Mouse (Mus musculus) stomach, postnatal 0 days (tissue): ENCODE data around the gene Raf1. TPM values are rescaled to one million over a fixed set of nuclear protein-coding genes. Genes with fewer than 3 reads are reported as not detected.
A peak's percentile ranks its signal among the peaks of the same experiment; 100 is the strongest.

Experiments
- ATAC-seq: fragments of 200-750 bp; cut with Nextera tagmentation; 2 replicates; pipeline ENCODE4 v1.8.0; 2017; ENCODE audit not compliant: low FRiP score, low TSS enrichment
- DNase-seq: peaks from one replicate; pipeline ENCODE4 v3.0.0-alpha.2; 2016; ENCODE audit warnings: low spot score
- H3K27ac ChIP-seq: fragments of 300-500 bp; sonication (generic); replicated peaks from 2 replicates; pipeline ENCODE4 v1.5.1; 2014; ENCODE audit warnings: mild to moderate bottlenecking, control low read depth
- H3K27me3 ChIP-seq: fragments of 300-500 bp; sonication (generic); 2 replicates; pipeline ENCODE4 v1.6.1; 2014; ENCODE audit warnings: low read length; ENCODE audit not compliant: control insufficient read depth, insufficient read depth
- H3K36me3 ChIP-seq: fragments of 300-500 bp; sonication (generic); 2 replicates; pipeline ENCODE4 v1.6.1; 2014; ENCODE audit warnings: low read length, mixed read lengths; ENCODE audit not compliant: control insufficient read depth, insufficient read depth
- H3K4me1 ChIP-seq: fragments of 300-500 bp; sonication (generic); replicated peaks from 2 replicates; pipeline ENCODE4 v1.6.1; 2014; ENCODE audit warnings: antibody characterized with exemption; ENCODE audit not compliant: control insufficient read depth, insufficient read depth
- H3K4me2 ChIP-seq: fragments of 300-500 bp; sonication (generic); replicated peaks from 2 replicates; pipeline ENCODE4 v1.6.1; 2014; ENCODE audit warnings: low read depth, mild to moderate bottlenecking, control low read depth, moderate library complexity
- H3K4me3 ChIP-seq: fragments of 300-500 bp; sonication (generic); 2 replicates; pipeline ENCODE4 v1.5.1; 2014; ENCODE audit warnings: low read depth, low read length, control low read depth
- H3K9ac ChIP-seq: fragments of 300-500 bp; sonication (generic); 2 replicates; pipeline ENCODE4 v1.6.1; 2014; ENCODE audit warnings: mild to moderate bottlenecking, low read length, control low read depth, mixed read lengths
- H3K9me3 ChIP-seq: fragments of 300-500 bp; sonication (generic); 2 replicates; pipeline ENCODE4 v1.6.1; 2016; ENCODE audit warnings: low read length; ENCODE audit not compliant: control insufficient read depth
- CTCF ChIP-seq: IDR thresholded peaks from 2 replicates; pipeline ENCODE4 v1.5.1; 2016; ENCODE audit warnings: antibody characterized with exemption, low read depth, mild to moderate bottlenecking, moderate library complexity
- EP300 ChIP-seq: optimal IDR thresholded peaks from 2 replicates; pipeline ENCODE3; 2016; ENCODE audit warnings: antibody characterized with exemption
- WGBS: fragments of 180-500 bp; shearing (Covaris S2); extraction: QIAGEN DNeasy Blood & Tissue Kit; methylation state at CpG from one replicate; pipeline ENCODE4 v1.1.7; 2014; 5-methylcytosine and 5-hydroxymethylcytosine counted together
- polyA plus RNA-seq: library from polyadenylated mRNA; unstranded; fragments of >200 nt; fragmentation: Nextera tagmentation; extraction: Ambion mirVana; gene quantifications from 2 replicates; pipeline ENCODE4 v1.2.1, GENCODE M21; 2015

Raf1 gene
- polyA plus RNA-seq, 1 experiment from 2014 or later, result 67.1 TPM

GRCm38 (mm10) chr6:115702901-115703300 lies 26.5 kb upstream of the Raf1 start:
- no peak for DNase-seq
- TF ChIP-seq EP300 (no peak), CTCF (no peak)
- no peaks in the 10 kb centered on the region for H3K36me3 ChIP-seq
- H3K27ac ChIP-seq, result no peak overlapping the region
- no peak for ATAC-seq
- H3K4me2 ChIP-seq, result no peak overlapping the region
- H3K27me3 ChIP-seq, result no peaks in the 10 kb centered on the region
- no peaks in the 10 kb centered on the region for H3K9me3 ChIP-seq
- WGBS, result 76% methylated on average over 5 of the region's 5 CpGs
- H3K4me3 ChIP-seq, result no peak overlapping the region
- H3K9ac ChIP-seq, result no peak overlapping the region
- H3K4me1 ChIP-seq, result no peaks in the 10 kb centered on the region

GRCm38 (mm10) chr6:115701302-115701701 lies 24.9 kb upstream of the Raf1 start:
- Histone ChIP-seq H3K4me1 (no peaks in the 10 kb centered on the region), H3K9ac (no peak overlapping the region), H3K4me2 (no peak overlapping the region), H3K27ac (no peak overlapping the region), H3K27me3 (no peaks in the 10 kb centered on the region), H3K4me3 (no peak overlapping the region), H3K36me3 (no peaks in the 10 kb centered on the region), H3K9me3 (no peaks in the 10 kb centered on the region)
- TF ChIP-seq CTCF (peak; percentile 60), EP300 (no peak)
- no peak for ATAC-seq
- peak; percentile 38 for DNase-seq
- WGBS, result 50% methylated on average over 11 of the region's 11 CpGs

GRCm38 (mm10) chr6:115700778-115701177 lies 24.3 kb upstream of the Raf1 start:
- ATAC-seq (peak; percentile 69), DNase-seq (no peak)
- Histone ChIP-seq H3K4me1 (no peaks in the 10 kb centered on the region), H3K36me3 (no peaks in the 10 kb centered on the region), H3K4me2 (no peak overlapping the region), H3K9me3 (no peaks in the 10 kb centered on the region), H3K9ac (no peak overlapping the region), H3K27ac (no peak overlapping the region), H3K4me3 (no peak overlapping the region), H3K27me3 (no peaks in the 10 kb centered on the region)
- TF ChIP-seq CTCF, result no peak
- no peak for TF ChIP-seq EP300
- 48% methylated on average over 1 of the region's 1 CpGs for WGBS

- WGBS, result 78% methylated on average over 4 of the region's 4 CpGs
- no peak for DNase-seq
Observed at GRCm38 (mm10) chr6:115698699-115699098, 22.3 kb upstream of the Raf1 start.

GRCm38 (mm10) chr6:115697739-115698558 lies 21.5 kb upstream of the Raf1 start:
- Histone ChIP-seq H3K4me1 (no peaks in the 10 kb centered on the region), H3K4me3 (no peak overlapping the region), H3K9me3 (no peaks in the 10 kb centered on the region), H3K9ac (no peak overlapping the region), H3K4me2 (no peak overlapping the region), H3K27me3 (no peaks in the 10 kb centered on the region), H3K27ac (peak overlapping the region; percentile 61), H3K36me3 (no peaks in the 10 kb centered on the region)
- ATAC-seq (no peak), DNase-seq (peak; percentile 40)
- TF ChIP-seq CTCF, result no peak
- TF ChIP-seq EP300, result no peak
- 62% methylated on average over 17 of the region's 17 CpGs for WGBS

More at GRCm38 (mm10) chr6:115698699-115699098, 22.3 kb upstream of the Raf1 start:
- no peak overlapping the region for H3K4me3 ChIP-seq
- H3K36me3 ChIP-seq, result no peaks in the 10 kb centered on the region
- H3K27ac ChIP-seq, result no peak overlapping the region
- no peaks in the 10 kb centered on the region for H3K9me3 ChIP-seq
- no peaks in the 10 kb centered on the region for H3K4me1 ChIP-seq
- no peak for ATAC-seq
- H3K9ac ChIP-seq, result no peak overlapping the region
- no peaks in the 10 kb centered on the region for H3K27me3 ChIP-seq
- peak; percentile 61 for TF ChIP-seq CTCF
- TF ChIP-seq EP300, result no peak
- no peak overlapping the region for H3K4me2 ChIP-seq

GRCm38 (mm10) chr6:115696707-115697215 lies 20.3 kb upstream of the Raf1 start:
- H3K4me3 ChIP-seq, result no peak overlapping the region
- H3K27ac ChIP-seq, result no peak overlapping the region
- ATAC-seq, result no peak
- H3K36me3 ChIP-seq, result no peaks in the 10 kb centered on the region
- no peak for TF ChIP-seq EP300
- no peak for TF ChIP-seq CTCF
- no peaks in the 10 kb centered on the region for H3K4me1 ChIP-seq
- no peaks in the 10 kb centered on the region for H3K9me3 ChIP-seq
- 84% methylated on average over 7 of the region's 7 CpGs for WGBS
- DNase-seq, result no peak
- no peak overlapping the region for H3K9ac ChIP-seq
- H3K4me2 ChIP-seq, result no peak overlapping the region
- H3K27me3 ChIP-seq, result no peaks in the 10 kb centered on the region
